Mouse (Mus musculus) cerebellum, adult 2 months (tissue): Measurements from ENCODE around the gene Tmtc1.

Experiments
- CTCF ChIP-seq: fragments of 200-500 bp; IDR thresholded peaks from 2 replicates; pipeline ENCODE4 v1.5.1; 2011; ENCODE audit warnings: low read depth, mild to moderate bottlenecking, control low read depth, low read length, moderate library complexity, borderline replicate concordance; ENCODE audit not compliant: insufficient read depth
- POLR2A ChIP-seq: fragments of 200-500 bp; IDR thresholded peaks from 2 replicates; pipeline ENCODE4 v1.6.1; 2011; ENCODE audit warnings: low read length, control low read depth, borderline replicate concordance; ENCODE audit not compliant: insufficient read depth

GRCm38 (mm10) chr6:148363162-148363561, 81.0 kb downstream of the Tmtc1 start:
- no peak for TF ChIP-seq CTCF
- no peak for TF ChIP-seq POLR2A
